Mouse (Mus musculus): Measurements from ENCODE around the gene Phf19. TPM values are rescaled to one million over a fixed set of nuclear protein-coding genes. Genes with fewer than 3 reads are reported as not detected.

The Phf19 gene
- total RNA-seq, 2 experiments from 2014 or later, result 2.2 to 2.4 TPM

DNA sequence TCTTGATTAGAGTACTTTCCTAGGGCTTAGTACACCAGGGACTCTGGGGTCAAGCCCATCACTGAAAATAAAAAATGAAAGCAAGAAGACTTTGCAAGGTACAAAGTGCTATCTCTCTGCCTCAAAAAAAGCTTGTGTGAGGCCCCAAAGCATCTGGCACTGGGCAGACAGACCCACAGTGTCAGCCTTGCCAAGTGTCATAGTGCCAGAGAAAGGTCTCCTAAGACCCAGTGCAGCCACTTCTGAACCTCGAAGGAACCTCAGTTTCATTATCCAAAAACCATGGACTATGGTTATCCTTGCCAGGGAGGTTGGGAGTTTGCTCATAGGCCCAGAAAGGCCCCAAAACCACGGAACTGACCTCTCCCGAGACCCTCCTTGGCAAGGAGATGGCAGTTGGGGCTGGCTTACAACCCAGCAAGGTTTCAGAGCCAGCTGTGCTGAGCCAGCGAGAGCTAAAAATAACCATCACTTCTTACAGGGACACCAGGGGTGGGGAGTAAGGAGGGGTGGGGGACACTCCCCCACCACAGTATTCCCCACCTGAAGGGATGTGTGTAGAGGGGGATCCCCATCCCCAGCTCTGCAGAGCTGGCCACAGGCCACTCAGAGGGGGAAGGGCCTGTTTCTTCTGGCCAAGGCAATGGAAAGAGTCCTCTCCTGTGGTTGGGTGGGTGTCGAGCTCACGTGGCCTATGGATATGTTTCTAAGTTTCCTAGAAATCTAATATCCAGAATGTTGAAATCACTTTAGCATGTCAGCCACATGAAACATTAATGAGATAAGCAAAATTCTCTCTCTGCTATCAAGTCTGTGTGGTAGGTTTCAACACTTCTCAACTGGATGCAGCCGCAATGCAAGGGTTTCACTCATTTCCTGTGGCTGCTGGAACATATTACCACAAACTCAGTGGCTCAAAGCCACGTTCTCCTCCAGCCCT is 24.7 kb upstream of the Phf19 start:
- DNase-seq, result peak in 1 of 2 experiments; percentile 44

DNA sequence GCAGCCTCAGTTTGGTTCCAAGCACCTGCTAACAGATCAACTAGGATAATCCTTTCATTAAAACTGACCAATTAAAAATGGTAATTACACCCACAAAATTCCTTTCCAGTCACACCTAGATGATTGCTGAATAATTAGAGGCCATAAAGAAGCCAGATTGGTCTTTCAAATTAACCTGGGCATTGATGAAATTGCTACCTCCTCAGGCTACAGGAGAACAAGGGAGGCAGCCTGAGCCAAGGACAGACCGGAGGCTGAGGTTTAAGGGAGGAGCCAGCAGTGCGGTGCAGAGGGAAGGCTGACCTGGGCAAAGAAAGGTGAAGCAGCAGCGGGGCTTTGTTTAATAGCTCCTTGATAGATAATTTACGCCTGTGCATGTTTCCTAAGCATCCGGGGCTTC is 23.6 kb upstream of the Phf19 start:
- no peak for DNase-seq

DNA sequence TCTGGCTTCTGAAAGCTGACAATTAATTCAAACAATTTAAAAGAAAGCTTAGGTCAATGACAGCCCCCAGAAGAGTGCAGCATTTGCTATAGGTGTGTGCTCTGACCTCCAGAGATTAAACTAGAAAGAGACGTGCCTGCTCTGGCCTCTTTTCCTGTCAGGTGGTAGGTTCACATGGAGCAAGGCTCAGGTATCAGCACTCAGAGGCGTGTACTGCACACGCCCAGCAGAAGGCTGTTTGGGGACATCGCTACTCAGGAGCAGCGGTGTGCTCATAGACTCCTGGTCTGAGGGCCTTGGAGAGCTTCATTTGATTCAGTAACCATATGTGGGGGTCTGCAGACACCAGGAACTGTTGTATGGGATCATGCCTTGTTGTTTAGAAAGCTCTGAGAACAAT is 13.5 kb upstream of the Phf19 start:
- no peak for DNase-seq

DNA sequence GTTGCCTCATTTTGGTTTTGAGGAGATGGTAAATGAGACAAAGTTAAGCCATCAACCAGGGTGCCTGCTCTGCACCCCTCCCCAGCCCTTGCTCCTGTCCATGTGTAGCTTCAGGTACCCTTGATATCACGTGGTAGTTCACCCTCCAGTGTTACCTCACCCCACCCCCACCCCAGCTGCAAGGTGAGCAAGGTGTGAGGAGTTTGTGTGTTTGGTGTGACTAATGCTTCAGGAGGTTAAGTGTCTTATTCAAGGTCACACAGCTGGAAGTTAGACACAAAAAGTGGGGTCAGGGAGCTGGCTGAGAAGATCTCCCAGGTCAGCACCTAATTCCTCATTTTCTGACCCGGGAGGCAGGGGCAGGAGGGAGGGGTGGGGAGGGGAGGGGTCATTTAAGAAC is 8.9 kb upstream of the Phf19 start:
- DNase-seq, result no peak

DNA sequence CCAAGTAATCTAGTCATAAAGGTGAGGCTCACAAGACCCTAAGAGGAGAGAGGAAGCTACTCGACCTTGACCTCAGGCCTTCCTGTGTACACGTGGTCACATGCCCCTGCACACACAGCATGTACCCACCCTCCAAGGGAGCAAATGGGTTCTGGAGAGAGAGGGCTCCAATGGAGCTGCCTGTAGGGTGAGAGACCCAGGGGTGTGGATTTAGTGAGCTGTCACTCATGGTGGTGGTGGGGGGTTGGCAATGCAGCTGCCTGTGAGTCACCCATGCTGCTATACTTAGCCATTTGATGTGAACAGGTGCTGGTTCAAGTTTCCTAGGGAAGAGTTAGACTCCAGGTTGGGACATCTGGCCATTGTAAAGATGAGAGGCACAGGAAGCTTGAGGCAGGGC is 6.3 kb upstream of the Phf19 start:
- DNase-seq, result no peak

DNA sequence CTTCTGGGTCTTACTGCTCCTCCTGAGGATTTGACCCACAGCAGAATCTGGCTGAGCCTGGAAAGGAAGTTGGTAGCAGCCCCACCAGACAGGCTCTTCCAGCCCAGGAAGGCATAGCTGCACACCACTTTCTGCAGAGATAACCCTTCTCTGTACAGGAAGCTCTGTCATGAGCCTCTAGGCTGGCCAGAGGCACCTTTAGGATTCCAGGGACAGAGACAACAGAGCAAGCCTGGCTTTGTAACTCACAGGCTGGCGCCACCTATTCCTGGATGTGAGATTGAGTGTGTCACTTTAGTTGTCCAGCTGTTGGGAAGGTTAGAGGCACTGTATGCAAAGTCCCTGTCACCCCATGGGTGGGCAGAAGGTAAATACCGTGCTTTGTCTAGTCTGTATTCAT is 1.3 kb upstream of the Phf19 start:
- DNase-seq, result no peak

DNA sequence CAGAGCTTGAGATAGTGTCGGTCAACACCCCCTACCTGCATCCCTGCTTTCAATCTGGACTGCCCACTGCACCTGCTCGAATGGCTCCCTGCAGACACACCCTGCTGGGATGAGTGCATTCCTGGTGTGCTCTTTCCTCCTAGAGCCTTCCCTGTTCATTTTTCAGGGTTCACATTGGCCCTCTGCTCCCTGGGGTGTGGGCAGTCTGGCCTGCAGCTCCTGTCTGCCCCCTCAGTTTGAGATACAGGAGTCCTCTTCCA is 927 bp upstream of the Phf19 start:
- DNase-seq, result no peak

DNA sequence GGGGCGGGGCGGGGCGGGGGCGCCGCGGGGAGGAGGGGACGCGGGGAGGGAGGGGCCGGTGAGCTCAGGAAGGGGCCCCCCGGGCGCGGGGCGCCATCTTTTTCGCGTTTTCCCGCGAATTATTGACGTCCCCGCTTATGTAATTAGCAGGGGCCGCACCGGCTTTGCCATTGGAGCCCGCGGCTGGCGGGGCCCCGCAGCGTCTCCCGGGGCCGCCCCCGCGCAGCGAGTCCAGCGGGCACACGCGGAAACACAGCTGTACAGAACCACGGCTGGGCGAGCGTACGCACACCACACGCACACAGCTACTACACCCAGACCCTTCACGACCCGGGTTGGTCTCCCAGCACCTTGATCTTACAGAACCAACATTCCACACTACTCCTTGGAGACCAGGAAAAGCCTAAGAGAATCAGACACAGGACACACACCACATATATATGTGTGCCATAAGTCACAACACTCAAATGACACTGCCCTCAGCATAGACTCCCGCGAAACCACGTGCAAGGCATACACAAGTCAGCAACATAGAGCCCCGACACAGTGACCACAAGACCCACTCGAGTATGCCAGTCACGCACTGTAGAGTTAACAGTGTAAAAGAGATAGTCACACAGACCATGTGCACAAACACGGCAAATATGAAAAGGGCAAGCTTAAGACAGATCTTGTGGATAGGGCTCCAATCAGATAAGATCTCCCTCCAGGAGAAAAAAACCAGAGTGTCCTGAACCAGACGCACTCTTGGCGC is 420 bp upstream of the Phf19 start:
- peak; percentile 66 to 74 for DNase-seq

DNA sequence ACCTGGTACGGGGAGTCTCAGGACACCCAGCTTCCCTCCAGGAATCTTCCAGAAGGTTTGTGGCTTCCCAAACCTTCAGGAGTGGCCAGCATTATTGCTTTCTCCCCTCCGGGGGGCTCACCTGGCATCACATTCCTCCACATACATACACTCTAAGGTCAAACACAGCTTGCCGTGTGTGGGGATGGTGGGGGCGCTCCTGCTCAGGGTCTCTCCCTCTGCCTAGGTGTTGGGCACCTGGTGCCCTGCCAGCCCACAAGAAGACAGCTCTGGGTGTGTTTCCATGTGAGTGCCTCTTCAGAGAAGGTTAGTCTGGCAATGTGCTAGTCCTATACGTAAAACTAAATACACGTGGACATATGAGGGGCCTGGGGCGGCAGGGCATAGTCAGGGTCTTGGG is 1.2 kb downstream of the Phf19 start:
- no peak for DNase-seq

DNA sequence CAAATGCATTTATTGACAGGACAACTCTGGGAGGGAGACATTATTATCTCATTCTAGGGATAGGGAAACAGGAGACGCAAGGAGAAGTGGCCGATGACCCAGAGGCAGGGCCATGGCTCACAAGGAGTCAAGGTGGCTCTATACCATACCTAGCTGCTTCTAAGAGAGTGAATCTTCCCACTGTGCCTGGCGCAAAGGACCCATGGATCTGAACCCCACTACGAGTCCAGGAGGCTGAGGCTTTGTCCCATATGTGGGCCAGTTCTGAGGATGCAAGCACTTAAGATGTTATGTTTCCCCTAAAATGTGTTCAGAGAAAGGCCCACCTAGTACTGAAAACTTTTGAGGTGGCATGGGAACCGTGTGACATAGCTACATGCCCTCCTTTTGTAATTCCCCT is 2.0 kb downstream of the Phf19 start:
- no peak for DNase-seq

DNA sequence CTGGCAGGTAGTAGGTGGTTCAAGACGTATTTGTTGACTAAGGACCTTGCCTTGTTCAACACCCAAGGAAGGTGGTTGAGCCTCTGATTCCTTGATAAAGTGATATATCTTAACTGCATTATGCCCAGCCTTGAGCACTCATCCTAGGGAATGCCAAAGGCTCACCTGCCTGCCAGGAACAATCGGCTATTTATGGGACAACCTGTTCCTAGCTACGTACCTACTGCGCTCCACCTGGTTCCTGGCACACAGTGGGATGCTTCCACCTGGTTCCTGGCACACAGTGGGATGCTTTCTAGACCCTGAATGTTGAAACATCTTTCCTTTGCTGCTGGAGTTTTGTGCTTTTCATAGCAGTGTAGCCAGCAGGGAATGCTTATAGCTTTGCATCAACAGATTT is 4.1 kb downstream of the Phf19 start:
- no peak for DNase-seq

DNA sequence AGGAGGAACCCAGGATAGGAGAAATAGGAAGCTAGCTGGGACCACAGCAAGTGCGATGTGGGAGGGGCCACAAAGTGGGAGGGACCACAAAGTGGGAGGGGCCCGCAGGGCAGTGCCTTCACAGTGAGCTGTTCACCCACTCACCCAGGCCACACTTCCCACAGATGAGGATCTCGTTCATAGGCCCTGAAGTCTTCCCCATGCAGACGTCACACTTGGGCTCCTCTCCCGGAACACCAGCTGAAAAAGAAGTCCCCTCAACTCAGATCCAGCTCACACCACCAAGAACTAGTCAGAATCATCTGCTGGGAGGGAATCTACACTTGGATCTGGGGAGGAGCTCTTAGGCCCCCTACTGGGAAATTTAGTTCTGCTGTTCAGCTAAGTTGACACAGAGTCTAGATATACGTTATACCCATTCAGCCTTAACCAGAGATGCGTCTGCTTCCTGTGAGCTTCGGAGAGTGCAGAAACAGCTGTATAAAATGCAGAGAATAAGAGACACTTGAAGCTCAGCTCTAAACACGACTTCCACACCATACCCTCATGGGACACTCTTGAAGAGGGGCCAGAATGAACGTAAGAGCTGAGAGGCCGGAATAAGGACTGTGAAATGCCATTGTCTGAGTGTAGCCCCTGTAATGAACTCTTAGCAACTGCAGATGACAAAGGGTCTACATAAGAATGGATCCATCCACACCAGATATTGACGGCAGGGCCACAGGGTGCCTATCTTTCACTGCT is 6.8 kb downstream of the Phf19 start:
- peak; percentile 52 to 69 for DNase-seq

DNA sequence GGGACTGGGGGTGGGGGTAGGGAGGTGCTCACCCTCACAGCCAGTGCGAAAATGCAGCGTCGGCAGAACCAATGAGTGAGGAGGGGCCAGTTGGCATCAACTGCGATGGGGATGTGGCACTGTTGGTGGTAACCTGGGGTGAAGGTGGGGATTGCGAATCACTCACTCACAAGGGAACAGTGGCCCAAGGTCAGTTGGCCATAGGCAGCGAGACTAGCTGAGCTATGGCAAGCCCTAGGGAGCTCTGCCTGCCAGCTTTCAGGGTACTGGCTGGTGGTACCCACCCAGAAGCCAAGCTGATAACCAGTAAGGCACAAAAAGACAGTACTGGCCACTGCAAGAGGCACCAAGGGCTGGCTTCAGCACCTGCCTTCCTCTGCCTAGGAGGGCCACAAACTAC is 7.4 kb downstream of the Phf19 start:
- peak in 1 of 2 experiments; percentile 30 for DNase-seq

DNA sequence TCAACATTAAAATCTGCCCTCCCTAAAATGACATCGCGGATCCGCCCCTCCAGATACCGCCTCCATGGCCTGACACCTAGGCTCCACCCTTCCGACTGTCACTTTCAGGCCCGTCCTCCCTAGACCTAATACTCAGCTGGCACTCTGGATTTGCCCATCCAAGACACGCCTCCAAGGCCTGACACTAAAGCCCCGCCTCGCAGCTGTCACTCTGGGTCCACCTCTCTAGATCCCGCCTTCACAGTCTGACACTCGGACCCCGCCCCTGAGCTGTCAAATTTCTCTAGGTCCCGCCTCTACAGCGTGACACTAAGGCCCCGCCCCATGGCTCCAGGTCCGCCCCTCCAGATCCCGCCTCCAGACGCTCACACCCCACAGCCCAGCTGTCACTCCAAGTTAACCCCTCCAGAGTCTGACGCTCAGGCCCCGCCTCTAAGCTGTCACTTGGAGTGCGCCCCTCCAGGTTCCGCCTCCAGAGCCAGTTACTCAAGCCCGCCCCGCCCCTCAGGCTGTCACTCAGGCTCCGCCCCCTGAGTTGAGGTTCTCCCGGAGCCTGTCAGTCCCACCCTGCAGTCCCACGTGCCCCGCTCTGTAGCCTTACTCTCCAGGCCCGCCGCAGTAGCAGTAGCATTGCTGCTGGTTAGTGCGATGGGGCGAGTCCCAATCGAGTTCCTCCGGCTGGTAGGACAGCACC is 8.8 kb downstream of the Phf19 start:
- peak; percentile 99 for DNase-seq

DNA sequence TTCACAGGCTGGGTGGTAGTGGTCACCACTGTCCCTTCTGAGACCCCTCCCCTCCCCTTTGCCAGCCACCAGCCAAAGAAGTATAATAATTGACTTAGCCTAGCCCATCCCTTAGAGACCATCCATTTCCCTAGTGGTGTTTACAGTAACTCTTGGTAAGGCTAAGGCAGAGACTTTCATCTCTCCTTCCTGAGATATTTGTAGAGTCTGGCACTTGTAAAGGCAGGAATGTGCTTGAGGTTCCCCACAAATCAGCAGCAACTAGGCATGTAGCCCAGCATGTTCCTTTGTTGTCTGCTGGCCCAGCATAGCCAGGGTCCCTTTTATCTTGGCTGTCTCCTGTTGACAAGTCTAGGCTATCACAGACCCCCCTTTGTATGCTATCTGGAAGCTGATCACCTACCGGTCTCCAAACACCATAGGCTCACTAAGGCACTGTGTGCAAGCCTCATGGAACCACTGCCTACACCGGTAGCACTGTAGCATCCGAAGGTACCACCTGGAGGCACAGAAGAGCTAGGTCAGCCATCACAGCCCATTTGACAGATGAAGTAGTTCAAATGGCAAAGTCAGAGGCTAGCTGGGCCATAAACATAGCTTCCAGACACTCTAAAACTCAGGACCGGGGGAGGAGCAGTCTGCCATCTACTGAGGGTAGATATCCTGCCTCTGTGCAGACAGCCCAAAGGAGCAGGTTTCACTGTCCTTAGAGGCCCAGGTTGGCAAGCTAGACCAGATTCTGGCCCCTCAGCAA is 10.0 kb downstream of the Phf19 start:
- no peak for DNase-seq

DNA sequence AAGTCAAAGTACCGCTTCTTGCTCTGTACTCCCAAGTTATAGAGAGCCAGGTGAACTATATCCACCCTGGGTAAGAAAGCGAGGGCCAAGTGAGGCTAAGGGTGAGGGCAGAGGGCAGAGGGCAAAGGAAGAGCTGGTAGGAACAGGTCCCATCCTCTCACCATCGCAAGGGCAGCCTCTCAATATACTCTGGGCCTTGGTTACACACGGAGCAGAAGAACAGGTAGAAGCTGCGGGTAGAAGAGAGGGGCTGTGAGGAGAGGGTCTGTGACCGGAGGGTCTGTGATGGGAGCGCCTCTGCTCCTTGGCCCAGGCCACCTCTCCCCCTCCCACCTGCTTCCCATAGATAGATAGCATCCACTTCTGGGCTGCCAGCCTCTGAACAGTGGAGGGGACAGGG is 10.6 kb downstream of the Phf19 start:
- DNase-seq, result no peak

DNA sequence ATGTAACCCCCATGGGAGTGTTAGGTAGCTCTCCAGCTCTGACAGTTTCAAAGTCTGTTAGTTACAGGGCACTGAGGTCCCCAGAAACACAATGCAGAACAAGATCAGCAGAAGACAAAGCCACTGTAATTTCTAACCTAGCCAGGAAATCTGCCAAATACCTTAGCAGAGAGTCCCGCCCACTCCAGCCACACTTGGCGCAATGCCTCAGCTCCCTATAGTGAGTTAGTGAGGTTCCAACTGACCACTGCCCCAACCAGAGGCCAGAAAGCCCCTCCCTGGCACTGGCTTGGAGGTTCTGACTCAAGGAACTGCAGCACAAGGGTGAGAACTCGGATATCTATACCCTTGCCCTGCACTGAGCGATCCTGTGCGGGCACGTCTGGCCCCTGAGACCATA is 11.1 kb downstream of the Phf19 start:
- no peak for DNase-seq

DNA sequence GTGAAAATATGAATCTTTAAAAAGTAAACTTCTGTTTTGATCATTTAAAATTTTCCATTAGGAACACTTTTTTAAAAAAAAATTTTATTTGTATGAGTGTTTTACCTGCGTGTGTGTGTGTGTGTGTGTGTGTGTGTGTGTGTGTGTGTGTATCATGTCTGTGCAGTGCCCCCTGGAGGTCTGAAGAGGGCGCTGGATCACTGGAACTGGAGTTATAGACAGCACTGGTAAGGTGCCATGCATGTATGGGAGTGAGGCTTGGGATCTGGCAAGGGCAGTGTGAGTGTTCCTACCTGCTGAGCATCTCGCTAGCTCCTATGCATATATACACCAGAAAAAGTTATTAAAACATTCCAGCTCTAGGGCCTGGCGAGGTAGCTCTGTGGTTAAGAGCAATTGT is 12.1 kb downstream of the Phf19 start:
- DNase-seq, result no peak

DNA sequence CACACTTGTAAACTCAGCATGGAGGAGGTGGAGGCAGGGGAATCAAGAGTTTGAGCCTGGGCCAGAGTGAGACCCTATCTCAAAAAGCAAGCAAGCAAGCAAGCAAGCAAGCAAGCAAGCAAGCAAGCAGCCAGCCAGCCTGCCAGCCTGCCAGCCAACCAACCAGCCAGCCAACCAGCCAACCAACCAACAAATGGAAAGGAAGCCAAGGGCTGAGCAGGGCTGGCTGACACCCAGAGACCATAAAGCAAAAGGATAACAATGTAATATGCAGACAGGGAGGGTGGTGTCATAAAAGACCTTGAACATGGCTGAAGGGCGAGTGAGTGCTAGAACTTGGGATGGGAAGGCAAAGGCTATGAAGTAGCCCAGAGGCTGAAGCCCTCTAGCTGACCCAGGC is 13.4 kb downstream of the Phf19 start:
- peak; percentile 42 to 69 for DNase-seq

DNA sequence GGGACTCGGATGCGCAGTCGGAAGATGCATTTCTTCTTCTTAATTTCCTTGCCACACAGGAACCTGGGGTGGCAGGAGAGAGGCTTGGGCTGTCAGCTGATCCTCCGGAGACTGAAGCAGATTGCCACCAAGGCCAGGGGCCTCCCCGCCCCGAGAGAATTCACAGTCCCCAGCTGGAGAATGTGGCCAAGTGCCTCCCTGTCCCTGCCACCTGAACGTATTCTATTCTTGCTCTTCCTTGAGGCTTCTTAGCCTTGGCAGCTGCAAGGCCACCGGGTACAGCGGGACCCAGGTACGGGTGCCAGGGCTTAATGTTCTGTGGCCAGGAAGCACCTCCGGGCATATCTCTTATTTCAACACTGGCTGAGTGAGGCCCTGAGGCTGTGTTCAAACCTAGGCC is 14.1 kb downstream of the Phf19 start:
- no peak for DNase-seq

DNA sequence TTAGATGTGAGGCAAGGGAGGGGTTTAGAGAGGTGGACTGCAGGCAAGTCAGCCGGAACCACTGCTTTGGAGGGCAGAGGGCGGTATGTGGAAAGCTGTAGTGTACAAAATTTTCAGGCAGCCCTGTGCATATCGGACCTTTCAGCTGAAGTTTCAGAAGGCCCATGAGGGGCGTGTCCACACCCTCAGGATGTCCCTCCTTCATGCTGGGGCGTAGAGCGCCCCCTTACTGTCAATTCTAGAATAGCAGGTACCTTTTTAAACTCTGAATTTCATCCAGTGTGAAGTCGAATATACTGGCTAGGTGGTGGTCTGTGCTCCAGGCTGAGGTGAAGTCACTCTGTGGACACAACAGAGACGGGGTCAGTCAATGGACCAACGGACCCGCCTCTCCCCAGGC is 16.0 kb downstream of the Phf19 start:
- DNase-seq, result peak; percentile 34 to 63

All from adrenal gland, postnatal 36 days (tissue).